Mouse (Mus musculus) midbrain, embryonic 13.5 days (tissue): ENCODE measurements around the gene Tnik. TPM values are rescaled to one million over a fixed set of nuclear protein-coding genes. Genes with fewer than 3 reads are reported as not detected.
A peak's percentile ranks its signal among the peaks of the same experiment; 100 is the strongest.

Experiments
- ATAC-seq: fragments of 200-750 bp; cut with Nextera tagmentation; 2 replicates; pipeline ENCODE4 v1.8.0; 2017; ENCODE audit warnings: mild to moderate bottlenecking, moderate TSS enrichment, moderate library complexity
- H3K27ac ChIP-seq: fragments of 300-500 bp; sonication (generic); 2 replicates; pipeline ENCODE4 v1.5.1; 2015; ENCODE audit warnings: inconsistent platforms, mild to moderate bottlenecking, moderate library complexity
- H3K27me3 ChIP-seq: fragments of 300-500 bp; sonication (generic); 2 replicates; pipeline ENCODE4 v1.6.1; 2015; ENCODE audit warnings: mild to moderate bottlenecking, inconsistent platforms
- H3K36me3 ChIP-seq: fragments of 300-500 bp; sonication (generic); 2 replicates; pipeline ENCODE4 v1.6.1; 2015; ENCODE audit warnings: mild to moderate bottlenecking, inconsistent platforms
- H3K4me1 ChIP-seq: fragments of 300-500 bp; sonication (generic); replicated peaks from 2 replicates; pipeline ENCODE4 v1.6.1; 2015; ENCODE audit warnings: inconsistent platforms
- H3K4me2 ChIP-seq: fragments of 300-500 bp; sonication (generic); replicated peaks from 2 replicates; pipeline ENCODE4 v1.6.1; 2015; ENCODE audit warnings: moderate library complexity, mild to moderate bottlenecking, inconsistent platforms
- H3K4me3 ChIP-seq: fragments of 300-500 bp; sonication (generic); replicated peaks from 2 replicates; pipeline ENCODE4 v1.5.1; 2015; ENCODE audit warnings: mild to moderate bottlenecking, inconsistent platforms
- H3K9ac ChIP-seq: fragments of 300-500 bp; sonication (generic); replicated peaks from 2 replicates; pipeline ENCODE4 v1.6.1; 2015; ENCODE audit warnings: mild to moderate bottlenecking, inconsistent platforms
- H3K9me3 ChIP-seq: fragments of 300-500 bp; sonication (generic); 2 replicates; pipeline ENCODE4 v1.6.1; 2016; ENCODE audit warnings: mild to moderate bottlenecking, inconsistent platforms
- WGBS: fragments of 180-500 bp; shearing (Covaris S2); methylation state at CpG from one replicate; pipeline ENCODE4 v1.1.7; 2015; 5-methylcytosine and 5-hydroxymethylcytosine counted together
- polyA plus RNA-seq: library from polyadenylated mRNA; unstranded; fragments of >200 nt; fragmentation: Nextera tagmentation; extraction: Ambion mirVana; gene quantifications from 2 replicates; pipeline ENCODE4 v1.2.1, GENCODE M21; 2015

Gene Tnik
- polyA plus RNA-seq, 1 experiment from 2014 or later = 71.2 TPM

- H3K27ac ChIP-seq = no peak overlapping the region
- ATAC-seq = no peak
- H3K9me3 ChIP-seq = no peaks in the 10 kb centered on the region
- H3K27me3 ChIP-seq = no peaks in the 10 kb centered on the region
- H3K4me1 ChIP-seq = no peaks in the 10 kb centered on the region
- no peak overlapping the region for H3K4me2 ChIP-seq
- H3K36me3 ChIP-seq = peaks cover 8% of the 10 kb centered on the region; the same call in 1 of the 2 replicates
- 91% methylated on average over 3 of the region's 3 CpGs for WGBS
- no peak overlapping the region for H3K4me3 ChIP-seq
- H3K9ac ChIP-seq = no peak overlapping the region
Measured at GRCm38 (mm10) chr3:28502697-28503096, 239.7 kb downstream of the Tnik start.

- H3K4me1 ChIP-seq = peaks cover 9% of the 10 kb centered on the region; the same call in 1 of the 2 replicates
- no peak for ATAC-seq
- H3K27ac ChIP-seq = no peak overlapping the region
- no peak overlapping the region for H3K9ac ChIP-seq
- H3K36me3 ChIP-seq = peaks cover 13% of the 10 kb centered on the region; the same call in 1 of the 2 replicates
- no peaks in the 10 kb centered on the region for H3K9me3 ChIP-seq
- no peaks in the 10 kb centered on the region for H3K27me3 ChIP-seq
- WGBS = 53% methylated on average over 6 of the region's 6 CpGs
- H3K4me2 ChIP-seq = no peak overlapping the region
- no peak overlapping the region for H3K4me3 ChIP-seq
Measured at GRCm38 (mm10) chr3:28509337-28509935, 246.4 kb downstream of the Tnik start.

GRCm38 (mm10) chr3:28523004-28523482, 260.0 kb downstream of the Tnik start:
- 41% methylated on average over 6 of the region's 6 CpGs for WGBS
- Histone ChIP-seq H3K27me3 (no peaks in the 10 kb centered on the region), H3K36me3 (no peaks in the 10 kb centered on the region), H3K4me2 (no peak overlapping the region), H3K9me3 (no peaks in the 10 kb centered on the region), H3K4me3 (no peak overlapping the region), H3K27ac (peak overlapping the region; percentile 49; the same call in 1 of the 2 replicates), H3K9ac (no peak overlapping the region), H3K4me1 (peaks cover 11% of the 10 kb centered on the region)
- peak; percentile 27; the same call in 1 of the 2 replicates for ATAC-seq

- whole genome bisulfite sequencing = 54% methylated on average over 4 of the region's 4 CpGs
- Histone ChIP-seq H3K4me2 (no peak overlapping the region), H3K27ac (no peak overlapping the region), H3K36me3 (no peaks in the 10 kb centered on the region), H3K27me3 (no peaks in the 10 kb centered on the region), H3K9ac (no peak overlapping the region), H3K4me1 (peaks cover 11% of the 10 kb centered on the region), H3K4me3 (no peak overlapping the region), H3K9me3 (no peaks in the 10 kb centered on the region)
- ATAC-seq = no peak
Measured at GRCm38 (mm10) chr3:28523541-28524165, 260.6 kb downstream of the Tnik start.

GRCm38 (mm10) chr3:28524562-28524961, 261.5 kb downstream of the Tnik start:
- Histone ChIP-seq H3K27me3 (no peaks in the 10 kb centered on the region), H3K36me3 (no peaks in the 10 kb centered on the region), H3K27ac (no peak overlapping the region), H3K4me2 (no peak overlapping the region), H3K9ac (no peak overlapping the region), H3K4me3 (no peak overlapping the region), H3K9me3 (no peaks in the 10 kb centered on the region), H3K4me1 (peaks cover 11% of the 10 kb centered on the region)
- no peak for ATAC-seq
- WGBS = 88% methylated on average over 3 of the region's 3 CpGs

- Histone ChIP-seq H3K9me3 (no peaks in the 10 kb centered on the region), H3K4me2 (no peak overlapping the region), H3K4me1 (peaks cover 11% of the 10 kb centered on the region), H3K27me3 (no peaks in the 10 kb centered on the region), H3K9ac (no peak overlapping the region), H3K27ac (no peak overlapping the region), H3K4me3 (no peak overlapping the region), H3K36me3 (no peaks in the 10 kb centered on the region)
- ATAC-seq = no peak
- WGBS = 74% methylated on average over 2 of the region's 2 CpGs
Measured at GRCm38 (mm10) chr3:28526671-28527070, 263.7 kb downstream of the Tnik start.

GRCm38 (mm10) chr3:28527231-28527630, 264.2 kb downstream of the Tnik start:
- H3K4me1 ChIP-seq = peaks cover 11% of the 10 kb centered on the region
- ATAC-seq = no peak
- H3K9me3 ChIP-seq = no peaks in the 10 kb centered on the region
- no peak overlapping the region for H3K4me3 ChIP-seq
- WGBS = 92% methylated on average over 4 of the region's 4 CpGs
- no peak overlapping the region for H3K4me2 ChIP-seq
- no peaks in the 10 kb centered on the region for H3K36me3 ChIP-seq
- H3K27ac ChIP-seq = no peak overlapping the region
- no peak overlapping the region for H3K9ac ChIP-seq
- H3K27me3 ChIP-seq = no peaks in the 10 kb centered on the region

- no peaks in the 10 kb centered on the region for H3K27me3 ChIP-seq
- no peak overlapping the region for H3K4me2 ChIP-seq
- no peak overlapping the region for H3K4me3 ChIP-seq
- no peaks in the 10 kb centered on the region for H3K4me1 ChIP-seq
- no peak overlapping the region for H3K9ac ChIP-seq
- H3K27ac ChIP-seq = no peak overlapping the region
- 86% methylated on average over 4 of the region's 4 CpGs for WGBS
- 0 out of 2 replicates have a peak, but pooled peaks cover 3% of the 10 kb centered on the region for H3K36me3 ChIP-seq
- no peaks in the 10 kb centered on the region for H3K9me3 ChIP-seq
- ATAC-seq = no peak
Measured at GRCm38 (mm10) chr3:28529548-28529947, 266.5 kb downstream of the Tnik start.

- Histone ChIP-seq H3K9me3 (no peaks in the 10 kb centered on the region), H3K36me3 (0 out of 2 replicates have a peak, but pooled peaks cover 3% of the 10 kb centered on the region), H3K4me3 (no peak overlapping the region), H3K9ac (no peak overlapping the region), H3K4me2 (no peak overlapping the region), H3K27ac (peak overlapping the region; percentile 19; the same call in 1 of the 2 replicates), H3K4me1 (no peaks in the 10 kb centered on the region), H3K27me3 (no peaks in the 10 kb centered on the region)
- 76% methylated on average over 15 of the region's 15 CpGs for WGBS
- 0 out of 2 replicates have a peak, but pooled peaks have one; percentile 50 for ATAC-seq
Measured at GRCm38 (mm10) chr3:28531294-28531956, 268.4 kb downstream of the Tnik start.

GRCm38 (mm10) chr3:28532666-28533065, 269.7 kb downstream of the Tnik start:
- 94% methylated on average over 7 of the region's 7 CpGs for WGBS
- no peaks in the 10 kb centered on the region for H3K4me1 ChIP-seq
- H3K4me3 ChIP-seq = no peak overlapping the region
- no peak overlapping the region for H3K9ac ChIP-seq
- ATAC-seq = no peak
- no peak overlapping the region for H3K27ac ChIP-seq
- no peaks in the 10 kb centered on the region for H3K9me3 ChIP-seq
- no peaks in the 10 kb centered on the region for H3K27me3 ChIP-seq
- no peak overlapping the region for H3K4me2 ChIP-seq
- 0 out of 2 replicates have a peak, but pooled peaks cover 3% of the 10 kb centered on the region for H3K36me3 ChIP-seq

- 0 out of 2 replicates have a peak, but pooled peaks cover 2% of the 10 kb centered on the region for H3K4me1 ChIP-seq
- WGBS = 89% methylated on average over 5 of the region's 5 CpGs
- ATAC-seq = no peak
- no peaks in the 10 kb centered on the region for H3K27me3 ChIP-seq
- H3K9ac ChIP-seq = no peak overlapping the region
- H3K4me2 ChIP-seq = no peak overlapping the region
- peaks cover 15% of the 10 kb centered on the region for H3K36me3 ChIP-seq
- no peak overlapping the region for H3K4me3 ChIP-seq
- H3K9me3 ChIP-seq = no peaks in the 10 kb centered on the region
- no peak overlapping the region for H3K27ac ChIP-seq
Measured at GRCm38 (mm10) chr3:28540121-28540520, 277.1 kb downstream of the Tnik start.

GRCm38 (mm10) chr3:28542941-28543340, 279.9 kb downstream of the Tnik start:
- Histone ChIP-seq H3K4me1 (peaks cover 2% of the 10 kb centered on the region; the same call in 1 of the 2 replicates), H3K9ac (no peak overlapping the region), H3K36me3 (peaks cover 15% of the 10 kb centered on the region), H3K4me2 (no peak overlapping the region), H3K27ac (no peak overlapping the region), H3K4me3 (no peak overlapping the region), H3K9me3 (no peaks in the 10 kb centered on the region), H3K27me3 (no peaks in the 10 kb centered on the region)
- WGBS = 91% methylated on average over 3 of the region's 3 CpGs
- no peak for ATAC-seq
